Mouse (Mus musculus): ENCODE measurements around the gene Zmiz2. TPM values are rescaled to one million over a fixed set of nuclear protein-coding genes. Genes with fewer than 3 reads are reported as not detected.
A peak's percentile ranks its signal among the peaks of the same experiment; 100 is the strongest.
"Not testable (repeated sequence)": the region's sequence is repeated elsewhere in the genome, so short reads cannot be mapped to it uniquely, and the experiment has no call there.

Zmiz2 gene
- polyA plus RNA-seq, 1 experiment = 53.7 TPM

DNA sequence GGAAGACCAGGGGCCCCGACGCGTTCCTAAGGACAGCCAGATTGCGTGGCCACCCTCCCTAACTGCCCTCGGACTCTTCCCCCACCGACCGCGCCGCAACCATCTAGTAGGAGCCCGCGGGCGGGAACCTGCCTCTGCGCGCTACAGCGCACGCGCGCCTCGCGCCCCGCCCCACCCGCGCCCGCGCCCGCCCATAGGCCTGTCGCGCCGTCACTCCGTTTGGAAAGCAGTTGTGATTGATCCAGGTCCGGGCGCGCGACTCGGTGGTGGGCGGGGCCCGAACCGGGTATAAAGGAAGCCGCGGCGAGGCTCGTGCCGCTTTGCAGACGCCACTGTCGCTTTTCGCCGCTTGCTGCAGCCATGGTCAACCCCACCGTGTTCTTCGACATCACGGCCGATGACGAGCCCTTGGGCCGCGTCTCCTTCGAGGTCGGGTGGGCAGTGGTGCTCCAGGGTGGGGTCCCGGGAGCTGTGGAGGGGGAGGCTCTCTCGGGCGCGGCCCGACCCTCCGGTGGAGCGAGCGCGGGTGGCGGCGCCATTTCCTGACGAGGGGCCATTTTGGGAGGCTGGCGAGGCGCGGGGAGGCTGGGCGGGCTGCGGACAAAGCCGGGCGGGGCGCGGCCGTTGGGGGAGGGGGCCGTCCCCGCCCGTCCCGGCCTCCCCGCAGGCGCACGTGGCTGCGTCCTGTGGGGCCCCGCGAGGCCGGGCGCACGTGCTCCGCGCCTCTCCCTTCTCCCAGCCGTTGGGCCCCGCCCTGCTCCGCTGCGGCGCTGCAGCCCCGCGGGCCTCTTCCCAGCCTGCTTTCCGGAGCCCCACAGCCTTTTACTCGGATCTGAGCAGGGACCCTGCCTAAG lies 26.9 kb downstream of the Zmiz2 start:
- WGBS = under 1% methylated on average over 96 of the region's 102 CpGs
- H3K4me3 ChIP-seq (ENCODE audit: insufficient read depth, low read depth, low read length) = peak overlapping the region; percentile 97
- TF ChIP-seq CTCF (conservative IDR thresholded peaks at IDR 0.05; ENCODE audit: insufficient read depth, insufficient read length, low read depth, low read length) (no peak), POLR2A (IDR thresholded peaks at IDR 0.05; ENCODE audit: low read depth, low read length) (peak; percentile 92)
- peaks cover 18% of the 10 kb centered on the region for H3K36me3 ChIP-seq (ENCODE audit: control insufficient read depth, insufficient read depth, low read length)
- H3K27me3 ChIP-seq (replicated peaks; ENCODE audit: control insufficient read depth, insufficient read depth, low read length) = no peaks in the 10 kb centered on the region
- H3K4me1 ChIP-seq (ENCODE audit: control insufficient read depth, insufficient read depth, low read length) = peaks cover 9% of the 10 kb centered on the region; the same call in 1 of the 2 replicates
- peak overlapping the region; percentile 92 for H3K27ac ChIP-seq (ENCODE audit: insufficient read depth, low read depth, low read length)
- peak; percentile 99 for DNase-seq

DNA sequence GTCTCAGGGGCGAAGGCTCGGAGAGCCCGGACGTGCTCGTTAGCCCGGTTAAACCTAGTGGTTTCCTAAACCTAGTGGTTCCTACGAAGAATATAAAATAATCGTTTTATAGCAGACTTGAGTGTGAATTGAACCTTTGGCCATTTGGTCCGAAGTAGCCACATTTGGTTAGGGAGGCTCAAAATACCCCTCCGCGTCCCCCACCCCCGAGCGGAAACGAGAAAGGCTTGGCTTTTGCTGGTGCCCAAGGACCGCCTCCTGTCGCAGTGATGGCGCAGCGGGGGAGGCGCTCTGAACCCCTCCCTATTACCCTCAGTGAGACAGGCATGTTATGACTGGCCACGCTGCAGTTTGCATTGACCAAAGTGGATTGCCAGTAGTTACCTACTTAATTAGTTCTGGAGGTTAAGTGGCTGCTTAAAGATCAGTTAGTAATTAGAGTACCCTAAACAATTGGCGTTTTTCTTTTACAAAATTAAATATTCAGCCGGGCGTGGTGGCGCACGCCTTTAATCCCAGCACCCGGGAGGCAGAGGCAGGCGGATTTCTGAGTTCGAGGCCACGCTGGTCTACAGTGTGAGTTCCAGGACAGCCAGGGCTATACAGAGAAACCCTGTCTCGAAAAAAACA lies 27.6 kb downstream of the Zmiz2 start:
- DNase-seq = peak; percentile 87
- H3K36me3 ChIP-seq (ENCODE audit: control insufficient read depth, insufficient read depth, low read length) = peaks cover 18% of the 10 kb centered on the region
- H3K4me3 ChIP-seq (ENCODE audit: insufficient read depth, low read depth, low read length) = peak overlapping the region; percentile 97
- peak overlapping the region; percentile 90 for H3K27ac ChIP-seq (ENCODE audit: insufficient read depth, low read depth, low read length)
- H3K27me3 ChIP-seq (replicated peaks; ENCODE audit: control insufficient read depth, insufficient read depth, low read length) = no peaks in the 10 kb centered on the region
- no peak for TF ChIP-seq POLR2A (IDR thresholded peaks at IDR 0.05; ENCODE audit: low read depth, low read length)
- TF ChIP-seq CTCF (conservative IDR thresholded peaks at IDR 0.05; ENCODE audit: insufficient read depth, insufficient read length, low read depth, low read length) = no peak
- 1% methylated on average over 30 of the region's 30 CpGs for WGBS
- H3K4me1 ChIP-seq (ENCODE audit: control insufficient read depth, insufficient read depth, low read length) = peaks cover 9% of the 10 kb centered on the region; the same call in 1 of the 2 replicates

- peak overlapping the region; percentile 31; the same call in 1 of the 2 replicates for H3K4me3 ChIP-seq (ENCODE audit: insufficient read depth, low read depth, low read length)
- peaks cover 9% of the 10 kb centered on the region; the same call in 1 of the 2 replicates for H3K4me1 ChIP-seq (ENCODE audit: control insufficient read depth, insufficient read depth, low read length)
- 18% methylated on average over 2 of the region's 2 CpGs for WGBS
- DNase-seq = no peak
- no peak overlapping the region for H3K27ac ChIP-seq (ENCODE audit: insufficient read depth, low read depth, low read length)
- no peaks in the 10 kb centered on the region for H3K27me3 ChIP-seq (replicated peaks; ENCODE audit: control insufficient read depth, insufficient read depth, low read length)
- peaks cover 18% of the 10 kb centered on the region for H3K36me3 ChIP-seq (ENCODE audit: control insufficient read depth, insufficient read depth, low read length)
- TF ChIP-seq POLR2A (IDR thresholded peaks at IDR 0.05; ENCODE audit: low read depth, low read length) (no peak), CTCF (conservative IDR thresholded peaks at IDR 0.05; ENCODE audit: insufficient read depth, insufficient read length, low read depth, low read length) (no peak)
These were observed 28.2 kb downstream of the Zmiz2 start for GRCm38 (mm10) chr11:6417069-6417468.

DNA sequence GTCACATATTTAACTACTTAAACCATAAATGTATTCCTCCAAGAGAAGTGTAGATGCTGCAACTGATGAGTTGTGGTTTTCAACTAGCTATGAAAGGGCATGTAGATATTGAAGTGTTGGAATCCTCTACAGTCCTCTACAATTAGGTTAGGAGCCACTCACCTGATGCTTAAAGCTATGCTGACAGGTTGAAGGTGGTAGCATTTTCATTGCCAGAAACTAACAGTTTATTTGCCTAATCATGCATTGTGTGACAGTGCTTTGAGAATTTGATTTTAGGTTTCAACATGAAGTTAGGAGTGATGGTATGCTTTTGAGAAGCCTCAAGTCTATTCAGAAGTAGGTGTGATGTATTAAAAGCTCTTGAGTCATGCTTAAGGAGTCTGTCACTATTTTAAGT lies 28.6 kb downstream of the Zmiz2 start:
- DNase-seq = no peak
- no peak overlapping the region for H3K4me3 ChIP-seq (ENCODE audit: insufficient read depth, low read depth, low read length)
- H3K36me3 ChIP-seq (ENCODE audit: control insufficient read depth, insufficient read depth, low read length) = peaks cover 18% of the 10 kb centered on the region
- peaks cover 9% of the 10 kb centered on the region; the same call in 1 of the 2 replicates for H3K4me1 ChIP-seq (ENCODE audit: control insufficient read depth, insufficient read depth, low read length)
- TF ChIP-seq CTCF (conservative IDR thresholded peaks at IDR 0.05; ENCODE audit: insufficient read depth, insufficient read length, low read depth, low read length) (no peak), POLR2A (IDR thresholded peaks at IDR 0.05; ENCODE audit: low read depth, low read length) (no peak)
- H3K27ac ChIP-seq (ENCODE audit: insufficient read depth, low read depth, low read length) = no peak overlapping the region
- H3K27me3 ChIP-seq (replicated peaks; ENCODE audit: control insufficient read depth, insufficient read depth, low read length) = no peaks in the 10 kb centered on the region

GRCm38 (mm10) chr11:6418751-6419150 lies 29.9 kb downstream of the Zmiz2 start:
- peaks cover 9% of the 10 kb centered on the region; the same call in 1 of the 2 replicates for H3K4me1 ChIP-seq (ENCODE audit: control insufficient read depth, insufficient read depth, low read length)
- WGBS = 76% methylated on average over 5 of the region's 5 CpGs
- H3K27me3 ChIP-seq (replicated peaks; ENCODE audit: control insufficient read depth, insufficient read depth, low read length) = no peaks in the 10 kb centered on the region
- no peak overlapping the region for H3K27ac ChIP-seq (ENCODE audit: insufficient read depth, low read depth, low read length)
- DNase-seq = no peak
- H3K4me3 ChIP-seq (ENCODE audit: insufficient read depth, low read depth, low read length) = no peak overlapping the region
- H3K36me3 ChIP-seq (ENCODE audit: control insufficient read depth, insufficient read depth, low read length) = peaks cover 18% of the 10 kb centered on the region
- TF ChIP-seq CTCF (conservative IDR thresholded peaks at IDR 0.05; ENCODE audit: insufficient read depth, insufficient read length, low read depth, low read length) = no peak
- TF ChIP-seq POLR2A (IDR thresholded peaks at IDR 0.05; ENCODE audit: low read depth, low read length) = no peak

GRCm38 (mm10) chr11:6419156-6419555 lies 30.3 kb downstream of the Zmiz2 start:
- H3K4me3 ChIP-seq (ENCODE audit: insufficient read depth, low read depth, low read length); H3K4me1 ChIP-seq (ENCODE audit: control insufficient read depth, insufficient read depth, low read length); DNase-seq; H3K27ac ChIP-seq (ENCODE audit: insufficient read depth, low read depth, low read length); H3K27me3 ChIP-seq (replicated peaks; ENCODE audit: control insufficient read depth, insufficient read depth, low read length): not testable (repeated sequence)
- 68% methylated on average over 4 of the region's 4 CpGs for WGBS
- peaks cover 18% of the 10 kb centered on the region for H3K36me3 ChIP-seq (ENCODE audit: control insufficient read depth, insufficient read depth, low read length)

DNA sequence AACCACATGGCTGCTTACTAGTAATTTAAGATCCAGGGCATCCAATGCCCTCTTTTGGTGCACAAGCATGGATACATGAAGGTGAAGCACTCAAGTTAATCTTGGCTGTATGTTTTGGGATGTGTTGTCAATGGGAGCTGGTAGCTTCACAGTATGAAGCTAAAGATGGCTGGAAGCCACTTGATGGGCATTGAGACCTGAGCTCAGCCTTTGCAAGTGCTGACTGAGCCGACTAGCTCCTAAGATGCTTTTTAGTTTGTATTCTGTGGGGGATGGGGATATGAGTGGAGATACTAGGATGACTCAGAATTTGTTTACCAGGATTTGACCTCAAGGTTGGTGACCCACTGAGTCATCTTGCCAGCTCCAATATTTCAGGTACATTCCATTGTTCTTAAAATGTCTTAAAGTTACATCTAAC lies 31.4 kb downstream of the Zmiz2 start:
- Histone ChIP-seq H3K4me1 (ENCODE audit: control insufficient read depth, insufficient read depth, low read length) (peaks cover 3% of the 10 kb centered on the region; the same call in 1 of the 2 replicates), H3K36me3 (ENCODE audit: control insufficient read depth, insufficient read depth, low read length) (peaks cover 18% of the 10 kb centered on the region), H3K4me3 (ENCODE audit: insufficient read depth, low read depth, low read length) (no peak overlapping the region), H3K27me3 (replicated peaks; ENCODE audit: control insufficient read depth, insufficient read depth, low read length) (no peaks in the 10 kb centered on the region), H3K27ac (ENCODE audit: insufficient read depth, low read depth, low read length) (no peak overlapping the region)
- no peak for TF ChIP-seq POLR2A (IDR thresholded peaks at IDR 0.05; ENCODE audit: low read depth, low read length)
- TF ChIP-seq CTCF (conservative IDR thresholded peaks at IDR 0.05; ENCODE audit: insufficient read depth, insufficient read length, low read depth, low read length) = no peak
- 9% methylated on average over 1 of the region's 1 CpGs for WGBS
- DNase-seq = no peak
